Mouse (Mus musculus): Measurements from ENCODE around the gene Dnmt3l. TPM values are rescaled to one million over a fixed set of nuclear protein-coding genes. Genes with fewer than 3 reads are reported as not detected.

The Dnmt3l gene
- polyA plus RNA-seq, 2 experiments: 0.08 TPM; not detected in 1

DNA sequence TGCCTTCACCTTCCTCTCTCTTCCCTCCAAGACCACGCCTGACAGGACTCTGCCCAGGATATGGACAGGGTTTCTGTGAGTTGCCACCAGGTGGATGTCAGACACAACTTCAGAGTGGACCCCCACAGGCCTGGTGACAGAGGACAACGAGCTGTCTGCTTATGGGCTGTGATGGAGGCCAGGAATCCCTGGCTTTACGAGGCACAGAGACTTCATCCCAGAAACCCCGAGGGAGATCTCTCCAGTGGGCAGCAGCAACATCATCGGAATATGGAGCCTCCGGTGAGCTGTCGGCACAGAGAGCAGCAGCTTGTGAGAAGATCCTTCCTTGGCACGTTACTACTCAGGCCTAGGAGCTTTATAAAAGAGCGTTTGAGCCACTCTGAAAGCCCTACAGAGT is 36.1 kb downstream of the Dnmt3l start:
- no peak overlapping the region for H3K27ac ChIP-seq
- WGBS (ENCODE audit: insufficient replicate concordance): 60% methylated on average over 9 of the region's 9 CpGs
- ATAC-seq (ENCODE audit: insufficient read depth) (no peak), DNase-seq (ENCODE audit: low read depth in 3 of 3, low spot score in 3 of 3) (no peak)
- H3K27me3 ChIP-seq (ENCODE audit: control insufficient read depth, insufficient read depth, low read length): no peaks in the 10 kb centered on the region
- H3K4me3 ChIP-seq (ENCODE audit: insufficient read depth in 1 of 2, low read depth in 2 of 2, low read length in 2 of 2): no peak overlapping the region
- H3K4me2 ChIP-seq (ENCODE audit: low read depth): no peak overlapping the region
- H3K9me3 ChIP-seq (ENCODE audit: control insufficient read depth, low read length): no peaks in the 10 kb centered on the region
- no peaks in the 10 kb centered on the region for H3K36me3 ChIP-seq (replicated peaks; ENCODE audit: control insufficient read depth, insufficient read depth, low read depth)
- no peak overlapping the region for H3K9ac ChIP-seq (replicated peaks)
- no peak for TF ChIP-seq EP300 (IDR thresholded peaks at IDR 0.05; ENCODE audit: low read depth)
- TF ChIP-seq CTCF (IDR thresholded peaks at IDR 0.05; ENCODE audit: low read depth): no peak
- H3K4me1 ChIP-seq (replicated peaks; ENCODE audit: control insufficient read depth in 2 of 2, insufficient read depth in 2 of 2, low read length in 1 of 2): 0 out of 4 replicates have a peak, but pooled peaks cover 0 to 2% of the 10 kb centered on the region in 2 experiments

GRCm38 (mm10) chr10:78078276-78078675 is 36.5 kb downstream of the Dnmt3l start:
- no peak for TF ChIP-seq EP300 (IDR thresholded peaks at IDR 0.05; ENCODE audit: low read depth)
- no peak for TF ChIP-seq CTCF (IDR thresholded peaks at IDR 0.05; ENCODE audit: low read depth)
- Histone ChIP-seq H3K36me3 (replicated peaks; ENCODE audit: control insufficient read depth, insufficient read depth, low read depth) (no peaks in the 10 kb centered on the region), H3K9me3 (ENCODE audit: control insufficient read depth, low read length) (no peaks in the 10 kb centered on the region), H3K27ac (no peak overlapping the region), H3K4me1 (replicated peaks; ENCODE audit: control insufficient read depth in 2 of 2, insufficient read depth in 2 of 2, low read length in 1 of 2) (0 out of 4 replicates have a peak, but pooled peaks cover 0 to 2% of the 10 kb centered on the region in 2 experiments), H3K4me3 (ENCODE audit: insufficient read depth in 1 of 2, low read depth in 2 of 2, low read length in 2 of 2) (no peak overlapping the region), H3K4me2 (ENCODE audit: low read depth) (no peak overlapping the region), H3K9ac (replicated peaks) (no peak overlapping the region), H3K27me3 (ENCODE audit: control insufficient read depth, insufficient read depth, low read length) (no peaks in the 10 kb centered on the region)
- no peak for DNase-seq (ENCODE audit: low read depth in 3 of 3, low spot score in 3 of 3)
- no peak for ATAC-seq (ENCODE audit: insufficient read depth)
- 35% methylated on average over 5 of the region's 5 CpGs for WGBS (ENCODE audit: insufficient replicate concordance)

- Histone ChIP-seq H3K4me1 (replicated peaks; ENCODE audit: control insufficient read depth in 2 of 2, insufficient read depth in 2 of 2, low read length in 1 of 2) (no peaks in the 10 kb centered on the region), H3K36me3 (replicated peaks; ENCODE audit: control insufficient read depth, insufficient read depth, low read depth) (no peaks in the 10 kb centered on the region), H3K27me3 (ENCODE audit: control insufficient read depth, insufficient read depth, low read length) (no peaks in the 10 kb centered on the region), H3K4me2 (ENCODE audit: low read depth) (no peak overlapping the region), H3K9me3 (ENCODE audit: control insufficient read depth, low read length) (no peaks in the 10 kb centered on the region), H3K27ac (no peak overlapping the region), H3K9ac (replicated peaks) (no peak overlapping the region), H3K4me3 (ENCODE audit: insufficient read depth in 1 of 2, low read depth in 2 of 2, low read length in 2 of 2) (no peak overlapping the region)
- DNase-seq (ENCODE audit: low read depth in 3 of 3, low spot score in 3 of 3) (no peak), ATAC-seq (ENCODE audit: insufficient read depth) (no peak)
- WGBS (ENCODE audit: insufficient replicate concordance): 59% methylated on average over 4 of the region's 4 CpGs
- TF ChIP-seq EP300 (IDR thresholded peaks at IDR 0.05; ENCODE audit: low read depth): no peak
- TF ChIP-seq CTCF (IDR thresholded peaks at IDR 0.05; ENCODE audit: low read depth): no peak
Measured at GRCm38 (mm10) chr10:78079955-78080591, 38.3 kb downstream of the Dnmt3l start.

- Histone ChIP-seq H3K4me2 (ENCODE audit: low read depth) (no peak overlapping the region), H3K36me3 (replicated peaks; ENCODE audit: control insufficient read depth, insufficient read depth, low read depth) (no peaks in the 10 kb centered on the region), H3K27me3 (ENCODE audit: control insufficient read depth, insufficient read depth, low read length) (no peaks in the 10 kb centered on the region), H3K4me1 (replicated peaks; ENCODE audit: control insufficient read depth in 2 of 2, insufficient read depth in 2 of 2, low read length in 1 of 2) (no peaks in the 10 kb centered on the region), H3K4me3 (ENCODE audit: insufficient read depth in 1 of 2, low read depth in 2 of 2, low read length in 2 of 2) (no peak overlapping the region), H3K27ac (no peak overlapping the region), H3K9ac (replicated peaks) (no peak overlapping the region), H3K9me3 (ENCODE audit: control insufficient read depth, low read length) (no peaks in the 10 kb centered on the region)
- WGBS (ENCODE audit: insufficient replicate concordance): 11% methylated on average over 1 of the region's 1 CpGs
- TF ChIP-seq EP300 (IDR thresholded peaks at IDR 0.05; ENCODE audit: low read depth) (no peak), CTCF (IDR thresholded peaks at IDR 0.05; ENCODE audit: low read depth) (no peak)
- no peak for DNase-seq (ENCODE audit: low read depth in 3 of 3, low spot score in 3 of 3)
- no peak for ATAC-seq (ENCODE audit: insufficient read depth)
Measured at GRCm38 (mm10) chr10:78084073-78084472, 42.3 kb downstream of the Dnmt3l start.

GRCm38 (mm10) chr10:78085711-78086110 is 44.0 kb downstream of the Dnmt3l start:
- DNase-seq (ENCODE audit: low read depth in 3 of 3, low spot score in 3 of 3) (no peak), ATAC-seq (ENCODE audit: insufficient read depth) (no peak)
- no peak for TF ChIP-seq EP300 (IDR thresholded peaks at IDR 0.05; ENCODE audit: low read depth)
- no peak for TF ChIP-seq CTCF (IDR thresholded peaks at IDR 0.05; ENCODE audit: low read depth)
- no peaks in the 10 kb centered on the region for H3K4me1 ChIP-seq (replicated peaks; ENCODE audit: control insufficient read depth in 2 of 2, insufficient read depth in 2 of 2, low read length in 1 of 2)
- no peaks in the 10 kb centered on the region for H3K27me3 ChIP-seq (ENCODE audit: control insufficient read depth, insufficient read depth, low read length)
- no peaks in the 10 kb centered on the region for H3K36me3 ChIP-seq (replicated peaks; ENCODE audit: control insufficient read depth, insufficient read depth, low read depth)
- H3K27ac ChIP-seq: no peak overlapping the region
- no peak overlapping the region for H3K9ac ChIP-seq (replicated peaks)
- 71% methylated on average over 6 of the region's 6 CpGs for WGBS (ENCODE audit: insufficient replicate concordance)
- H3K4me2 ChIP-seq (ENCODE audit: low read depth): no peak overlapping the region
- no peak overlapping the region for H3K4me3 ChIP-seq (ENCODE audit: insufficient read depth in 1 of 2, low read depth in 2 of 2, low read length in 2 of 2)
- no peaks in the 10 kb centered on the region for H3K9me3 ChIP-seq (ENCODE audit: control insufficient read depth, low read length)
